Mouse (Mus musculus): ENCODE measurements at regions not wholly inside any gene's neighbourhood (a gene's known extent, or its start where the extent isn't known, plus 50 kb on each side); places are given as distances from the start of the nearest gene placed in this dataset.

GRCm38 (mm10) chr16:92972681-92973080 lies 146.7 kb upstream of the Runx1 start:
- TF ChIP-seq POLR2A (IDR thresholded peaks at IDR 0.05; ENCODE audit: low read depth, low read length) (no peak), CTCF (IDR thresholded peaks at IDR 0.05; ENCODE audit: borderline replicate concordance, insufficient read depth, low read length) (no peak)

Measured in embryonic fibroblast, embryonic 13.5 days (primary cell).